Mouse (Mus musculus): ENCODE measurements around the gene Desi1. TPM values are rescaled to one million over a fixed set of nuclear protein-coding genes. Genes with fewer than 3 reads are reported as not detected.
A peak's percentile ranks its signal among the peaks of the same experiment; 100 is the strongest.
"Not testable (repeated sequence)": the region's sequence is repeated elsewhere in the genome, so short reads cannot be mapped to it uniquely, and the experiment has no call there.

Desi1 gene
- total RNA-seq, 2 experiments from 2014 or later, result 24.6 to 26.7 TPM

- intact Hi-C loops (cut with DNase I), result no loop called here
- no peak for DNase-seq
Observed at GRCm38 (mm10) chr15:82022535-82023088, 11.1 kb downstream of the Desi1 start.

- DNase-seq, result no peak
- intact Hi-C loops (cut with DNase I), result no loop called here
Observed at GRCm38 (mm10) chr15:82019288-82019687, 14.4 kb downstream of the Desi1 start.

- intact Hi-C loops (cut with DNase I), result no loop called here
- no peak for DNase-seq
Observed at GRCm38 (mm10) chr15:82017461-82017860, 16.2 kb downstream of the Desi1 start.

- intact Hi-C loops (cut with DNase I), result no loop called here
- no peak for DNase-seq
Observed at GRCm38 (mm10) chr15:82016830-82017229, 16.8 kb downstream of the Desi1 start.

GRCm38 (mm10) chr15:82016101-82016808, 17.4 kb downstream of the Desi1 start:
- DNase-seq, result peak; percentile 100
- intact Hi-C loops (cut with DNase I), result no loop called here

- intact Hi-C loops (cut with DNase I), result no loop called here
- DNase-seq, result peak; percentile 45 to 52
Observed at GRCm38 (mm10) chr15:82015392-82016100, 18.1 kb downstream of the Desi1 start.

- no peak for DNase-seq
- intact Hi-C loops (cut with DNase I), result no loop called here
Observed at GRCm38 (mm10) chr15:82014745-82015391, 18.8 kb downstream of the Desi1 start.

GRCm38 (mm10) chr15:82011947-82012346, 21.7 kb downstream of the Desi1 start:
- DNase-seq, result no peak

GRCm38 (mm10) chr15:82004257-82004656, 29.4 kb downstream of the Desi1 start:
- no peak for DNase-seq
- intact Hi-C loops (cut with DNase I), result no loop called here

More at GRCm38 (mm10) chr15:82011947-82012346, 21.7 kb downstream of the Desi1 start:
- intact Hi-C loops (cut with DNase I), result no loop called here

- intact Hi-C loops (cut with DNase I), result loop anchor here (10.0 kb wide), 1 partner anchor 179 kb away; no protein-coding TSS in a partner anchor
- no peak for DNase-seq
Observed at GRCm38 (mm10) chr15:81993992-81994391, 39.7 kb downstream of the Desi1 start.

- peak in 1 of 2 experiments; percentile 28 for DNase-seq
- intact Hi-C loops (cut with DNase I), result loop anchor here (10.0 kb wide), 1 partner anchor 176 kb away; no protein-coding TSS in a partner anchor
Observed at GRCm38 (mm10) chr15:81990549-81990948, 43.1 kb downstream of the Desi1 start.

GRCm38 (mm10) chr15:81989371-81990062, 44.1 kb downstream of the Desi1 start:
- intact Hi-C loops (cut with DNase I), result loop anchor here (1.0 to 10.0 kb wide), 4 partner anchors 29 to 175 kb away; partner anchors contain the start of gene Pmm1
- peak; percentile 93 to 96 for DNase-seq

- intact Hi-C loops (cut with DNase I), result loop anchor here (5.0 kb wide), 1 partner anchor 155 kb away; no protein-coding TSS in a partner anchor
- DNase-seq, result no peak
Observed at GRCm38 (mm10) chr15:81987646-81988045, 46.0 kb downstream of the Desi1 start, which contains the start of gene Xrcc6. Xrcc6 (plus strand) TSS chr15:81987835.

- intact Hi-C loops (cut with DNase I), result loop anchor here (5.0 kb wide), 1 partner anchor 153 kb away; no protein-coding TSS in a partner anchor
- no peak for DNase-seq
Observed at GRCm38 (mm10) chr15:81985267-81986161, 48.1 kb downstream of the Desi1 start.

- no peak for DNase-seq
- intact Hi-C loops (cut with DNase I), result no loop called here
Observed at GRCm38 (mm10) chr15:81982173-81982572, 51.5 kb downstream of the Desi1 start.

GRCm38 (mm10) chr15:81980321-81980720, 53.3 kb downstream of the Desi1 start, which contains the start of gene 1700029P11Rik:
1700029P11Rik (plus strand) TSS chr15:81980540.
- intact Hi-C loops (cut with DNase I), result no loop called here

GRCm38 (mm10) chr15:81975156-81975555, 58.5 kb downstream of the Desi1 start:
- DNase-seq; intact Hi-C loops (cut with DNase I): not testable (repeated sequence)

More at GRCm38 (mm10) chr15:81980321-81980720, 53.3 kb downstream of the Desi1 start, which contains the start of gene 1700029P11Rik:
- no peak for DNase-seq

- intact Hi-C loops (cut with DNase I); DNase-seq: not testable (repeated sequence)
Observed at GRCm38 (mm10) chr15:81970498-81970897, 63.2 kb downstream of the Desi1 start.

- DNase-seq; intact Hi-C loops (cut with DNase I): not testable (repeated sequence)
Observed at GRCm38 (mm10) chr15:81969635-81970034, 64.0 kb downstream of the Desi1 start.
